8 mouse cellular contexts compared by ENCODE assay signal in the genomic region with DNA sequence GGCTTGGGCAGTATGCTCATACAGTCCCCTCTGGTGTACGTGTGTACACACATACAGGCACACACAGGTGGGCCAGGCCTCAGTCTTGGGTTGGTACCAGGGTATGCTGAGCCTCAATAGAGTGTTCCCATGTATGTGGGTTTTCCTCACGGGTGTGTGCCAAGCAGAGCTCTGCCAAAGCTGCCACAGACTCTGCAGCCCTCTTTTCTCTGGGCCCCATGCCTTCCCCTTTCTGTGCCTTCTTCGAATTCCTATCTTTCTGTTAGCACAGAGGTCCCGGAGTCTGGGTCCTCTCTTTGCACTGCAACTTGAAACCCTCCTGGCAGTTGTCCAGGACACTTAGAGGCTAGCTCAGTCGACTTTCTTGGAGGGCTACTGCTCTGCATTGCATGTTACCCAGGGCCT. TPM values are rescaled to one million over a fixed set of nuclear protein-coding genes. Genes with fewer than 3 reads are reported as not detected.
A peak's percentile ranks its signal among the peaks of the same experiment; 100 is the strongest.
DNase-seq lines count a peak whose midpoint lies in the region; ATAC-seq and TF ChIP-seq lines count a peak whose summit lies in the region.

No protein-coding gene starts in this region.

- H3K27me3 ChIP-seq in heart, embryonic 10.5 days (ENCODE audit: insufficient read depth, poor library complexity, severe bottlenecking), result no peaks in the 10 kb centered on the region
- H3K27me3 ChIP-seq in heart, adult 2 months (ENCODE audit: control insufficient read depth, insufficient read depth, low read length), result no peaks in the 10 kb centered on the region
- no peaks in the 10 kb centered on the region for H3K27me3 ChIP-seq in forebrain, embryonic 12.5 days
- no peaks in the 10 kb centered on the region for H3K27me3 ChIP-seq in hindbrain, embryonic 14.5 days (ENCODE audit: control insufficient read depth, insufficient read depth, low read length)
- no peaks in the 10 kb centered on the region for H3K27me3 ChIP-seq in liver, embryonic 12.5 days (replicated peaks)
- H3K27me3 ChIP-seq in stomach, embryonic 14.5 days (ENCODE audit: control insufficient read depth, insufficient read depth, low read length), result no peaks in the 10 kb centered on the region

- no peak for TF ChIP-seq EP300 in heart, adult 2 months (IDR thresholded peaks at IDR 0.05; ENCODE audit: insufficient read depth, low read depth, low read length)

- H3K27ac ChIP-seq in heart, embryonic 10.5 days, result peak overlapping the region; percentile 84
- H3K27ac ChIP-seq in heart, adult 2 months, result no peak overlapping the region
- peak overlapping the region; percentile 69 for H3K27ac ChIP-seq in forebrain, embryonic 12.5 days
- H3K27ac ChIP-seq in hindbrain, embryonic 14.5 days, result peak overlapping the region; percentile 44
- H3K27ac ChIP-seq in liver, embryonic 12.5 days, result peak overlapping the region; percentile 60
- H3K27ac ChIP-seq in stomach, embryonic 14.5 days (ENCODE audit: low read length), result peak overlapping the region; percentile 83

- H3K9me3 ChIP-seq in heart, embryonic 10.5 days, result no peaks in the 10 kb centered on the region
- H3K9me3 ChIP-seq in forebrain, embryonic 12.5 days, result 0 out of 2 replicates have a peak, but pooled peaks cover 4% of the 10 kb centered on the region
- peaks cover 5% of the 10 kb centered on the region; the same call in 1 of the 2 replicates for H3K9me3 ChIP-seq in hindbrain, embryonic 14.5 days (ENCODE audit: control insufficient read depth, low read length)
- H3K9me3 ChIP-seq in liver, embryonic 12.5 days (replicated peaks), result no peaks in the 10 kb centered on the region
- no peaks in the 10 kb centered on the region for H3K9me3 ChIP-seq in stomach, embryonic 14.5 days (ENCODE audit: control insufficient read depth, low read depth, low read length)

- H3K4me1 ChIP-seq in heart, embryonic 10.5 days, result peaks cover 46% of the 10 kb centered on the region
- peaks cover 2% of the 10 kb centered on the region for H3K4me1 ChIP-seq in heart, adult 2 months (ENCODE audit: control insufficient read depth, insufficient read depth, low read length)
- peaks cover 33% of the 10 kb centered on the region for H3K4me1 ChIP-seq in forebrain, embryonic 12.5 days
- peaks cover 24% of the 10 kb centered on the region for H3K4me1 ChIP-seq in hindbrain, embryonic 14.5 days (replicated peaks; ENCODE audit: control insufficient read depth, insufficient read depth, low read length)
- H3K4me1 ChIP-seq in liver, embryonic 12.5 days, result peaks cover 26% of the 10 kb centered on the region
- peaks cover 37% of the 10 kb centered on the region for H3K4me1 ChIP-seq in stomach, embryonic 14.5 days (ENCODE audit: control insufficient read depth, insufficient read depth, low read length)

- intact Hi-C loops in heart, adult 2 months (cut with DNase I), result no loop called here
- intact Hi-C loops in left cerebral cortex, postnatal 25 days (cut with DNase I), result no loop called here

- H3K4me3 ChIP-seq in heart, embryonic 10.5 days, result peak overlapping the region; percentile 9; the same call in 1 of the 2 replicates
- no peak overlapping the region for H3K4me3 ChIP-seq in heart, adult 2 months
- no peak overlapping the region for H3K4me3 ChIP-seq in forebrain, embryonic 12.5 days (replicated peaks)
- H3K4me3 ChIP-seq in hindbrain, embryonic 14.5 days (replicated peaks; ENCODE audit: low read length), result no peak overlapping the region
- H3K4me3 ChIP-seq in liver, embryonic 12.5 days, result no peak overlapping the region
- no peak overlapping the region for H3K4me3 ChIP-seq in stomach, embryonic 14.5 days (ENCODE audit: low read depth, low read length)

- H3K9ac ChIP-seq in heart, adult 2 months (ENCODE audit: low read depth, low read length), result no peak overlapping the region
- no peak overlapping the region for H3K9ac ChIP-seq in forebrain, embryonic 12.5 days
- no peak overlapping the region for H3K9ac ChIP-seq in hindbrain, embryonic 14.5 days
- no peak overlapping the region for H3K9ac ChIP-seq in liver, embryonic 12.5 days
- no peak overlapping the region for H3K9ac ChIP-seq in stomach, embryonic 14.5 days (replicated peaks; ENCODE audit: low read depth, low read length)

- no peaks in the 10 kb centered on the region for H3K36me3 ChIP-seq in heart, embryonic 10.5 days
- H3K36me3 ChIP-seq in heart, adult 2 months (ENCODE audit: control insufficient read depth, insufficient read depth, low read length), result no peaks in the 10 kb centered on the region
- no peaks in the 10 kb centered on the region for H3K36me3 ChIP-seq in forebrain, embryonic 12.5 days (replicated peaks)
- H3K36me3 ChIP-seq in hindbrain, embryonic 14.5 days (replicated peaks; ENCODE audit: control insufficient read depth, insufficient read depth), result no peaks in the 10 kb centered on the region
- 0 out of 2 replicates have a peak, but pooled peaks cover 2% of the 10 kb centered on the region for H3K36me3 ChIP-seq in liver, embryonic 12.5 days
- H3K36me3 ChIP-seq in stomach, embryonic 14.5 days (ENCODE audit: control insufficient read depth, insufficient read depth, low read length), result 0 out of 2 replicates have a peak, but pooled peaks cover 4% of the 10 kb centered on the region

- no peak overlapping the region; the same call in 1 of the 2 replicates for H3K4me2 ChIP-seq in forebrain, embryonic 12.5 days
- no peak overlapping the region for H3K4me2 ChIP-seq in hindbrain, embryonic 14.5 days (replicated peaks)
- no peak overlapping the region for H3K4me2 ChIP-seq in liver, embryonic 12.5 days
- no peak overlapping the region; the same call in 1 of the 2 replicates for H3K4me2 ChIP-seq in stomach, embryonic 14.5 days (replicated peaks; ENCODE audit: low read depth, low read length)

- TF ChIP-seq POLR2A in heart, adult 2 months (IDR thresholded peaks at IDR 0.05; ENCODE audit: insufficient read depth, low read depth, low read length), result no peak

- WGBS in heart, embryonic 10.5 days, result 26% methylated on average over 5 of the region's 5 CpGs
- WGBS in heart, adult 2 months, result 34% methylated on average over 5 of the region's 5 CpGs
- WGBS in forebrain, embryonic 12.5 days, result 44% methylated on average over 5 of the region's 5 CpGs
- 50% methylated on average over 5 of the region's 5 CpGs for WGBS in hindbrain, embryonic 14.5 days
- WGBS in liver, embryonic 12.5 days (ENCODE audit: insufficient replicate concordance), result 50% methylated on average over 5 of the region's 5 CpGs
- 17% methylated on average over 5 of the region's 5 CpGs for WGBS in stomach, embryonic 14.5 days

- TF ChIP-seq CTCF in heart, adult 2 months (IDR thresholded peaks at IDR 0.05), result no peak

- ATAC-seq in forebrain, embryonic 12.5 days (ENCODE audit: low FRiP score), result peak; percentile 47; the same call in 1 of the 2 replicates
- peak; percentile 55 for ATAC-seq in hindbrain, embryonic 14.5 days (ENCODE audit: low FRiP score)
- ATAC-seq in liver, embryonic 12.5 days, result 0 out of 2 replicates have a peak, but pooled peaks have one; percentile 19
- peak; percentile 79 for ATAC-seq in stomach, embryonic 14.5 days (ENCODE audit: insufficient number of reproducible peaks, insufficient read depth, low FRiP score, low read depth)
- ATAC-seq in monocyte, adult 5-6 weeks (replicated peaks; ENCODE audit: insufficient number of reproducible peaks, low FRiP score, low TSS enrichment, poor library complexity, severe bottlenecking), result no peak

- no peaks in the 10 kb centered on the region for H3K79me2 ChIP-seq in heart, adult 2 months (replicated peaks; ENCODE audit: control insufficient read depth, insufficient read depth, low read length)

- peak; percentile 87 for DNase-seq in heart, embryonic 10.5 days (ENCODE audit: low spot score)
- DNase-seq in heart, adult 2 months, result no peak
- peak; percentile 69 for DNase-seq in hindbrain, embryonic 14.5 days (ENCODE audit: low spot score)
- DNase-seq in left cerebral cortex, postnatal 25 days (ENCODE audit: low spot score in 2 of 2), result no peak

RNA-seq across cellular contexts. Expression of a gene that starts 33.1 kb away (rescaled TPM):
- 9.5 and 18.1 TPM in 2 replicates for polyA plus RNA-seq in heart, embryonic 10.5 days (2016; fragmentation: Nextera tagmentation; extraction: Ambion mirVana)
- 1 to 10 TPM in 1 of 2 experiments, under 1 TPM in 1; 0.37 to 2.2 TPM for total RNA-seq in heart, adult 2 months (2021)
- polyA plus RNA-seq in heart, adult 2 months (2012; rRNA removed), result 0.25 and 0.47 TPM in 2 replicates
- polyA plus RNA-seq in forebrain, embryonic 12.5 days (2016; fragmentation: Nextera tagmentation; extraction: Ambion mirVana), result 32.4 and 34.2 TPM in 2 replicates
- polyA plus RNA-seq in hindbrain, embryonic 14.5 days (2014; fragmentation: Nextera tagmentation; extraction: Ambion mirVana), result 31.4 and 37.0 TPM in 2 replicates
- 4.4 and 5.8 TPM in 2 replicates for polyA plus RNA-seq in liver, embryonic 12.5 days (2016; fragmentation: Nextera tagmentation; extraction: Ambion mirVana)
- polyA plus RNA-seq in stomach, embryonic 14.5 days (2014; fragmentation: Nextera tagmentation; extraction: Ambion mirVana), result 27.1 and 32.0 TPM in 2 replicates
- 1 to 10 TPM; 6.3 to 7.3 TPM for total RNA-seq in left cerebral cortex, postnatal 25 days (2021)
- 0.10 to 0.57 TPM in 2 of 3 replicates, not detected in the other for total RNA-seq in monocyte, adult 5-6 weeks (2017)

Comparison
In these comparisons a context has a peak if more than half of its experiments do, and no peak if none do; other contexts are left out.
1. DNase-seq: peak in heart, embryonic 10.5 days (single experiment) and hindbrain, embryonic 14.5 days (single experiment); none in heart, adult 2 months (0 of 2) and left cerebral cortex, postnatal 25 days (0 of 2).